Mouse (Mus musculus): ENCODE results near the gene Lrrc29.

DNA sequence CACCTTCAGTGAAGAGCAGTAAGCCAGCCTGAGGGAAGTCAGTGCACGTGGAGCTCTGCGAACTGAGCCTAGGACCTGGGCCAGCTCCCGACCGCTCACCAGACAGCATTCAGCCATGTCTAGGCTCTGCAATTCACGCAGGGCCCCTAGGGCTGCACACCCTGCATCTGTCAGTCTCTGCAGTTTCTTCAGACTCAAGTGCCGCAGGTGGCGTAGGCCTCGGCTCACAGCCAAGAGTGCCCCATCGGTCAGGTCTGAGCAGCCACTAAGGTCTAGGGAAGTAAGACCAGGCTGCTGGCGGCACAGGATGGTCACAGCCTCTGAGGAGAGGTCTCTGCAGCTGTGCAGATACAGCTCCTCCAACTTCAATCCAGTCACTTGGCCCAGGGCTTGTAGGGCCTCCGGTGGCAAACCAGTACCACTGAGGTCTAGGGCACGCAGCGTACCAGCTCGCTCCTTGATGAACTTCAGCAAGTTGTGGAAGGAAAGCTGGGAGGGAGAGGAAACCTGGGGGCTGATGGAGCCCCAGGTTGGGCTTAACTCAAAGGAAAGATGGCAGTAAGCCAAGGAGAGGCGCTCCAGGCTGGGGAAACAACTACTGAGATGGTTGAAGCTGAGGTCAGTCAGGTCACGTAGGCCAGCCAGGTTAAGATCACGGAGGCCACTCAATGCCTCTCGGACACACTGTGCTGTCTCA is 10.9 kb downstream of the Lrrc29 start:
- TF ChIP-seq CTCF (conservative IDR thresholded peaks at IDR 0.05; ENCODE audit: low read length): no peak
- no peak for TF ChIP-seq POU5F1 (IDR thresholded peaks at IDR 0.05; ENCODE audit: borderline replicate concordance, low read length)

All from E14TG2a.4 (cell line).